Mouse (Mus musculus) kidney, postnatal 14 days (tissue): ENCODE measurements around the gene Samd10.

Source experiments
- DNase-seq: peaks from one replicate; pipeline ENCODE4 v3.0.0; 2022; ENCODE audit warnings: mixed read lengths

Samd10 gene

DNA sequence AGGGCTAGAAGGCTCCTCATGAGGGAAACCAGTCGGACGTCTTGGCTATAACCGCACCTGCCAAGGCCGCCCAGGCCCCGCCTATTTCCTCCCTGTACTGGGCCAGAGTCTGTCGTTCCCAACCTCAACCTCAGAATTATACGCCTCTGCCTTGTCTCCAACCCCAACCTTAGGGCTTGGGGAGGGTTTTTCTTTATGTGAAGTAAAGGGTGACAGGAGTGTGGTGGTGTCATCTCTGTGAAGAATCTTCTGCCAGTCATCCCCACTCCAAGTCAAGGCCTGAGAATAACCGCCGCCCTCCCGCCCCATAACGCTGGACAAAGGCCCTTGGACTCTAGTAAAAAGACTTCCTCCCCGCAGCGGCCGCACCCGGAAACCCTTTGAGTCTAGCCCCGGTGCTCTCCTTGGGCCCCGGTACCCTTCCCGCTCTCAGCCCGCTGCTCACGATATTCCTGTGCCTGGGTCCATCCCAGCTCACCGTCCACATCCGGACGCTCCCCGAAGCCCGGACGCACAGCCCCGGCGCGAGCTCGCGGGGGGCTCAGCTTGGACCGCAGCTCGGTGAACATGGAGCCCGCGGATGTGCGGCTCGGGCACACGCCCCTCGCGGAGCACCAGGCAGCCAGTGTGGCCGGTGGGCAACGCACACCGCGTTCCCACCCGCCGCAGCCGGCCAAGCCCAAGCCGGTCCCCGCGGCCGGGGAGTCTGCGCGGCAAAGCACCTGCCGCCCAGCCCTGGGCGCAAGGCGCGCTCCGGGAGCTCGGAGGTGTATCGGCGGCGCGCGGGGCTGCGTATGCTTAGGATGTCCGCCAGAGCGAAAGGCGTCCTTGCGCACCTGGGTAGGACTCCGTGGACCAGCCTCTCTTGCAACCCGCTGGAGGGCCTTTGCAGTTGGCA is at the start of gene Samd10:
TSS of gene Samd10 (minus strand) at position 759 of the 898 bp plus-strand sequence.
- DNase-seq, result peak; percentile 80

DNA sequence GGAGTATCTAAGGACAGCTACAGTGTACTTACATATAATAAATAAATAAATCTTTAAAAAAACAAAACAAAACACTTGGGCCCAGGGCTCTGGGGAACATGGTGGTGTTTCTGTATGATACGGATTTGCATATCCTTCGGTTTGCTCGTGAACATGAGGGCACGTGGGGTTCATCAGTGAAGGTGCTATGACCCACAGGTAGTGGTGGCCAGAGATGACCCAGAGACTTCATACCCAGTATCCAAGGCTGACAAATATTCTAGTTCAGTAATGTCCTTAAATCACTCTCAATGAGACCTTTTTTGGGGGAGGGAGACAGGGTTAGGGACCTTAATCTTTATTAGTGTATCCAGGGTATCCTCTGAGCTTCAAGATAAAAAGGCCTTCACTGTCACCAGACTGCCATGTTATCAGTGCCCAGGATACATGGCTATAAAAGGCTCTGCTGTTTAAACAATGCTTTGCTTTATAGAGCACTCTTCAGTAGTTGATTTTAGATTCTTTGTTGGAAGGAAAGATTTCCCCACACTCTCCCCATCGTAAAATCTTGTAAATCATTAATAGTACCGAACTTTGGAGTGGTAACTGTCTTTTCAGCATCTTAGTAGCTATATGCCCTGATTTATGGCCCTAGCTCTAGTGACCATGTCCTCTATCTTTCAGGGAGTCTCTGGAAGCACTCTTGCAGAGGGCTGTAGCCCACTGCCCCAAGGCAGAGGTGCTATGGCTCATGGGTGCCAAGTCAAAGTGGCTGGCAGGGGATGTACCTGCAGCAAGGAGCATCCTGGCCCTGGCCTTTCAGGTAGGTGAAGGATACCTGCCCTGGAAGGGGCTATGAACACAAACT is 47.8 kb upstream of the Samd10 start:
- no peak for DNase-seq

DNA sequence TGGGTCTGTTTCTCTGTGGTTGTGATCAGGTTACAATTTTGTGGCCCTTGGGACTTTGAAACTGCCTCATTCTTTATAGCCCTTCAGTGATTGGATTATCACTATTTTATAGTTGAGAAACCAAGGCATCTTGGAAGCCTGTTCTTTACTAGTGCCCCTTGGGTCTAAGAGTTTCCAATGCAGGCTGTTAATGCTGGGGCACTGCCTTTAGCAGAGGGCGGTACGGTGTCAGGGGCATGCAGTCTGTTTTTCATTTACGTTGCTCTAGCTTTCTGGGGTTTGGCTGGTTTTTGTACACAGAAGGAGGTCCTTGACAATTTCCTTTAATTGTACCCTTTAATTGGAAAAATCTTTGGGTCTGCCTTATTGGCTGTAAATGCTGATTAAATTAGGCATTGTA is 46.7 kb upstream of the Samd10 start:
- no peak for DNase-seq

GRCm38 (mm10) chr2:181644361-181644760 is 45.3 kb upstream of the Samd10 start:
- peak; percentile 52 for DNase-seq

DNA sequence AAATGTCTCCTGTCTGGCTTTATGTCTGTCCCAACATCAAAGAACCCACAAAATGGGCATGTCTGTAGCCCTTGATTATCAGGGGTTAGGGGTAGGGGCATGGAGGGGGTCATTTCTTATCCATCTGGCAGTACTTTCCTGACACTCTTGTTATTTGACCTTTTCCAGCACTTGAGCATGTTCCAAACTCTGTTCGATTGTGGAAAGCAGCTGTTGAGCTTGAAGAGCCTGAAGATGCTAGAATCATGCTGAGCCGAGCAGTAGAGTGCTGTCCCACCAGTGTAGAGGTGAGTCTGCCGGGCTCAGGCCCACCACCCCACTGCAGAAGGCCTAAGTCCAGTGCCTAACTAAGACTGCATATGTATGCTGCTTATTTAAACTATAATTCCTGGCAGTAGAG is 36.9 kb upstream of the Samd10 start:
- DNase-seq, result no peak

DNA sequence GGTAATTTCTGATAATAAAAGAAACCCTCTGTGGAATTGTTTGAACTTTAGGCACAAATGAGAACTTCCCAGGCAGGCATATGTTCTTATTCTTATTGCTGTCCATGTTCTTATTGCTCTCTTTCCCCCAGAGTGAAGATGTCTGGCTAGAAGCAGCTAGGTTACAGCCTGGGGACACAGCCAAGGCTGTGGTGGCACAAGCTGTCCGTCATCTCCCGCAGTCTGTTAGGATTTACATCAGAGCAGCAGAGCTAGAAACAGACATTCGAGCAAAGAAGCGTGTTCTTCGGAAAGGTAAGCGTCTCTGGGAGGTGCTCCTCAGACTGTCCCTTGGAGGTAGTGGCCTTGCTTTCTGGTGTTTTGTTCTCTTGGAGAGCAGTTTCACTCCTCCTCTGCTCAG is 33.6 kb upstream of the Samd10 start:
- no peak for DNase-seq

DNA sequence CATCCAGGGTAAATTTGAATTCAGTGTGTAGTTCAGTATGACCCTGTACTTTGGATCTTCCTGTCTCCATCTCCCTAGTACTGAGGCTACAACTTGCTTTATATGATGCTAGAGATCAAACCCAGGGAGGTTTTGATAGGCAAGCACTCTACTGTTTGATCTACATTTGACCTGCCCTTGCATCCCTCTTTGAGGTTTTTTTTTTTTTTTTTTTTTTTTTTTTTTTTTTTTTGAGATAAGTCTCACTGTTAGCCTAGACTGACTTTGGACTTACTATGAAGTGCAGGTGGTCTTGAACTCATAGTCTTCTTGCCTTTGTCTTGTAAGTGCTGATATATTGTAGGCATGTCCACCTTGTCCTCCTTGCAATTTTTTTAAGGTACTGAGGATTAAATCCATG is 29.5 kb upstream of the Samd10 start:
- DNase-seq, result no peak

- peak; percentile 43 for DNase-seq
Measured at GRCm38 (mm10) chr2:181623401-181623800, 24.4 kb upstream of the Samd10 start.

DNA sequence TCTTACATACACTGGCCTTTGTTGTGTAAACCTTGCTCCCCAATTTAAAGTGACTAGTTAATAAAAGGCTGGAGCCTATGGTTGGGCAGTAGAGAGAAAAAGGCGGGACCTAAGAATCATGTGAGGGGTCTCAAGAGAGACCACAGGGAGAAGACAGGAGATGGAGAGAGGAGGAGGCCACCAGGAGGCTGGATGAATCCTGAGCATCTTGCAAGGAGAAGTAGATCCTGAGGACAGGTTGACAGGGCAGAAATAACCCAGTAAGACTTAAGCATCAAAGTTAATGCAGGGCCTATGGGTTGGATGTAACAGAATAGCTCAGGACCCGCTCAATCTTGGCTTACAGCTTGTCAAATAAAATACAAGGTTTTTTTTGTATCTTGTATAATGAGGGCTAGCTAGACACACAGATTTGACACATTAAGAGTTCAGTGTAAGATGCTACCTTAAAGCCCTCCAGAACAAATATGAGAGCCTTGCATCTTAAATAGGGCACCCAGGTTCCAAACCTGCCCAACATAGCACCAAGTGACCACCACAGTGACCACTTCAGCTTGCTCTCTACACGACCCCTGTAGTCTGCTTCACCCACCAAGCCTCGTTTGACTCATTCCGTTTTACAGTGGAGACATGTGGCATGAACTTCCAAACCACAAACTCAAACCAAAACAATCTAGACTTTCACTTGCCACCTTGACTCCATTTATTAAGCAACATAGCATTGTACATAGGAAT is 19.9 kb upstream of the Samd10 start:
- no peak for DNase-seq

GRCm38 (mm10) chr2:181602367-181602766 is 3.4 kb upstream of the Samd10 start:
- no peak for DNase-seq

DNA sequence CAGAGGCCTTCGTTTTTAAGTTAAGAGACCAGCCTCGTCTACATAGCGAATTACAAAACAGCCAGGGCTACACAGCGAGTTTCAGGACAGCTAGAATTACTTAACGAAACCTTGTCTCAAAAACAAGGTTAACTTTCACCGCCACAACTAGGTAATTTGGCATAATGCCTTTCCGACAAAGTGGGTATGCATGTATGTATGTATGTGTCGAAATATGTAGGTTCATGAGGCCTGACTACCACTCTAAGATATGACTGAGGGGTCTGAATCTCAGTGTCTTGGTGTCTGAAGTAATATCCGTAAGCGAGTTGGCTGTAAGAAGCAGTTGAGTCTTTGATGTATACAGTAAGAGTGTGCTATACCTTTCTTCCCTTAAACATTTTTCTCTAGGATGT is 2.7 kb upstream of the Samd10 start:
- DNase-seq, result no peak

DNA sequence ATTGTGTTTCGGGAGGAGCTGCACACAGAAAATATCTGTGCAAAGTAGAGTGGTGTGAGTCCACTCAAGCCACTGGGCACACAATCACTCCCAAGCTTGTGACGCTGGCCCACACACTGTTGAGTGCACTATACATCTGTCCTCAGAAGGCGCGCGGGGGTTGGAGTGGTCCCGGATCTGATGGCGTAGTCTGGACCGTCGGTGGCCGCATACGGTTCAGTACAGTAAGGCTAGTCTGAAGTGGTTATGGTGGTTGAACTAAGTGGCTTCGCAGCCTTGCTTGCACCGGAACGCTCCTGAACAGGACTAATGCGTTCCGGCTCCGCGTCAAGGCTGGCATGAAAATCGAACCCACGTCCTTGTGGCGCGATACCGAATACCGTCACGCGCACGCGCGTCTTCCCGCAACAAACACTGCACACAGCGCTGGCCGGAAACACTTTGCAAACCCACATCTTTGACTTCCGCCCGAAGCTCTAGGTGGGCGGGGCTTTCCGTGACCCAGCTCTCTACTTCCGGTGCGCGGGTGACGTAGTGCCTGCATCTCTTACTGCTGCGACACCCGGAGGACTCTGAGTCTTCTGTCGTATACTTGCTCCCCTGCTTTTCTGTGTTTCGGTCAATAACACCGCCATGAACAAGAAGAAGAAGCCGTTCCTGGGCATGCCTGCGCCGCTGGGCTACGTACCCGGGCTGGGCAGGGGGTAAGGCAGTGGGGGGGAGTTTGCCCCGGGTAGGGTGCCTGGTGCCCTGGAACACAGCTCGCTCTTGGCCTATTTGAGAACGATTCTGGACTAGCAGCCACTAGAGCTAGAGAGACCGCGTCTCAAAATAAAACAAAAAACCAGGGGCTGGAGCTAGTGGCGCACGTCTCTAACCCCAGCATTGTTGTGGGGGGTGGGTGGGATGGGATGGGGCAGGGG is 2.1 kb upstream of the Samd10 start:
- peak; percentile 98 for DNase-seq

DNA sequence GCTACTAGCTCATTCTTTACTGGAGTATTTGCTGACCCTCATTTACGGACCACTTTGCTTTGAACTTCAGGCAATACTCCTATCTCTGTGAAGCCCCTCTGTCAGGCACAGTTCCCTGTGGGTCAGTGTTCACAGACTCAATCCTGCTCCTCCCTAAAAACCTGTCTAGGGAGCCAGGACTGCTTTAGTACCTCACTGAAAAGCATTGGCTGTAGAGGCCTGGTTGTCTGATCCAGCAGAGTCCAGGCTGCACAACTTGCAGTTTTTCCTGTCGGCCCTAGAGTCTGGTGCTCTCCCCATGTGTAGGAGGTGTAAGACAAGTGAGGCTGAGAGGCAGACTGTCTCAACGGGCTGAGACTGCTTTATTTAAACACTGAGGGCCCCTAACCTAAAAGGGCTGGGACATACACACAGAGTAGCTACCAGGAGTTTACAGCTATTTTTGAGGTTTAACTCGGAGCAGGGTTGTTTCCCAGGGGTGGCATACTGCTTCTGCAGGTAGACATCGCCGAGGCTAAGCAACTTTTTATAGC is 1.3 kb upstream of the Samd10 start:
- DNase-seq, result no peak

DNA sequence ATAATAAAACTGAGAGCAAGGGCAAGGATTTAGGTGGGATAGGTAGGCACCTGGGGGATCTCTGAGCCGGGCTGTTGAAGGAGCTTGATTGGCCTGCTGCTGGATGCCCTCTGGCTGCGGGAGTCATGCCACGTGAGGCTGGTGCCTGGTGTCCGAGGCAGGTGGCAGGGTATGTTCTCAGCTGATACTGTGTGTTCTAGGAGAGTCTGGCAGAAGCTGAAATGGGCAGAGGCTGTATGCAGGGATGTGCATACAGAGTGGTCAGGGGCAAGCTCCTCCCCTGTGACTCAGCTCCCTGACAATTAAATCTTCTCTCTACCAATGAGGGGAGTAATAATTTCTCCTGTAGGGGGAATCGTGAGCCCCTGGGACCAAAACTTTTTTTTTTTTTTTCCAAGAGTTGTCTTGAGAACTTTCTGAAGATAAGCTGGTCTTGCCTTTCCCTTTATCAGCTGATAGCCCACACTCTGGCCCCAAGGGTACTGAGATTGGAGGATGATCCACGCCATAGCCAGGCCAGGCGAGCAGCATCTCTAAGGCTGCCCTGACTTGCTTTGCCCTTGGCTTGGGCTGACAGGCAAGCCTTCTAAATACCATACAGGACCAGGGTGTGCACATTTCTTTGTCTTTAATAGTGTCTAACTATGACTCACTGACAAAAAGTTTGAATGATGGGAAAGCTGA is 1.5 kb downstream of the Samd10 start:
- DNase-seq, result no peak

DNA sequence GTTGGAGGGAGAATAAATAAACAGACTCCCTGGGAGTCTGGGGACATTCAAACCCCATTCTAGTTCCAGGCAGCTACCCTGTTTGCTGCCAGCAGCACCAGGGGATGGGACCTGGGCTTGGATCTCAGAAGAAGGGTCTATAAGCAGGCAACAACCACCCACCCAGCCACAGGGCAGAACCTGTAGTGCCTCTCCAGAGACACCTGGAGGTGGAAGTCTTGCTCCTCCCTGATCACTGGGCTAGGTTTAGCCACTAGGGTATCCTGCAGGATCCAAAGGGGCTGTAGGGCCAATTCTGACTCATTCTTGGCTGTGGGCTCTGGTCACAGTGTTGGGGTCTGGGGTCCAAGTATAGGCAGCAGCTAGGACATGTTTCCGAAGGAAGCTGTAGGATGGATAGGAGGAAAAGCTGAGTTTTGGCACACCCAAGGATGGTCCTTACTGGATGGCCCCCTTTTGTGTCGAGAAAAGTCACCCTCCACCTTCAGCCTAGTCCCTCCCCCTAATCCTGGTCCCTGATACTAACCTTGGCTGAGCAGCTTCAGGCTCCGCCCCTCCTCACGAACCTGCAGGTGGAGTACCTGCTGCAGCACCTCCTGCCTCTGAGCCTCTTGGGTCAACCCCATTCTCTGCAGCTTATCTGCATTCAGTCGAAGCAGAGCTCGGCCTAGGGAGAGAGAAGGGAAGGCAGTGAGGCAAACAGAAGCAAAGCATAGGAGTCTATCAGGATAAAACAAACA is 2.6 kb downstream of the Samd10 start:
- DNase-seq, result no peak

DNA sequence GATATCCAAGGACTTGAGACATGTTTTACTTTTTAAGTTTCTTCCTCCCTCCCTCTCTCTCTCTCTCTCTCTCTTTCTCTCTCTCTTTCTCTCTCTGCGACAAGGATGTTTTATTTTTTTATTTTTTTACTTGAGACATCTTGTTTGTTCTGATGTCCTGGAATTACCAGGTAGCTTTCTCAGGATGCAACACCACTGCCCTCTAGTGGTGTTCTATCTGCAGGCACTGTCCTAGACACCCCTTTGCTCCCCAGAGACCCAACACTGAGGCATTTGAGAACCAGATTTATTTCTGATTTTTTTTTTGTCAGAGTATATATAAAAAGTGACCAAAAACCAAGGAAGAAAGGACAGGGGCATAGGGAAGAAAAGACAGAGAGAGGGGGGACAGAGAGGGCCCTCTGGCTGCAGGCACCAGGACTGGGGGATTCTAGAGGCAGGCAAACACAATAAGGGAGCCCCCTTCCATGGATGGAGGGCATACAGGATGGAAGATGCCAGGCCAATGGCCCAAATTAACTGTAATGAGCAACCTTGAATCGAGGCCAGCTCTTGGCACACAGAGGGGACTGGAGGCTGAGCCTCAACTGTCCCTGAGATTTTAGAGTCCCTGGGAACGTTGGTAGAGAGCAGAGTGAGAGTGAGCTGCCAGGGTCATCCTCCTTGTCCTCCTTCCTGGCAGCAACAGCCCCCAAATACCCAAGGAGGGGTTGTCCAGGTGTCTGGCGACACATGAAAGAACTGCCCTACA is 3.9 kb downstream of the Samd10 start:
- DNase-seq, result peak; percentile 59

GRCm38 (mm10) chr2:181593937-181594336 is 5.1 kb downstream of the Samd10 start:
- no peak for DNase-seq

GRCm38 (mm10) chr2:181593042-181593421 is 6.0 kb downstream of the Samd10 start:
- DNase-seq, result no peak

DNA sequence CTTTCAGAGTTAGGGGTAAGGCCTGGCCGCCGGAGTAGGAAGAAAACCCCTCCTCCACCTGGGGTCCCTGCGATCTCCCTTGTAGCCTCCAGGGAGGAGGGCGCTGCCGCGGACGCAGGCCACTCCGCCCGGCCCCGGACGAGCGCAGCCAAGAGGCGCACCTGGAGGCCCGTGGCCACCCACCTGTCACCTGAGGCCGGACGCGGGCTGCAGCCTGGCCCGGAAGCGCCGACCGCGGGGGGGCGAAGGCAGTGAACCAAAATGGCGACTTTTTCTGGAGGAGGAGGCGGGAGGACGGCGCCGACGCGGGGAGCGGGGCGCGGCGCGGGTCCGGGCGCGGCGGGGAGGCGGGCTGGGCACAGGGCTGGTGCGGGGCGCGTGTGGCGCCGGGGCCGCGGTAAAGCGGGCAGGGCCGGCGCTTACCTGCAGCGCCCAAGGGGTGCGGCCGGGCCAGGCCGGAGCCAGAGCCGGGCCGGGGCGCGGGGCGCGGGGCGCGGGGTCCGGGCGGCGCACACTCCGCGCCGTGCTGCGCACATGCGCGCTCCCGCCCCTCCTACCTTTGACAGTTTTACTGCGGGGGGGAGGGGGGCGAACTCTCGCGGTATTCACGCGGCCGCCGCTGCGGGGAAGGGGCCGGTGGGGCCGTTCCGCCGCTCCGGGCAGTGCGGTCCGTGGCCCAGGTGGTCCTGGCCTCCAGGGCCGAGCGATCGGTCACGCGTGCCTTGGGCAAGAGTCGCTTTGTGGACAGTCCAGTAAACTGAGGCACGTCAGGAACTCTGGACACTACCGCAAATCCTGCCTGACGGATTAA is 6.6 kb downstream of the Samd10 start, which contains the start of gene Zfp512b:
TSS of gene Zfp512b (minus strand) at position 573 of the 811 bp plus-strand sequence.
- DNase-seq, result peak; percentile 81
